Mouse (Mus musculus): ENCODE results near the gene Ppp3cb.

- TF ChIP-seq CTCF (conservative IDR thresholded peaks at IDR 0.05; ENCODE audit: low read length) (no peak), NANOG (IDR thresholded peaks at IDR 0.05; ENCODE audit: borderline replicate concordance, low read length) (no peak), POU5F1 (IDR thresholded peaks at IDR 0.05; ENCODE audit: borderline replicate concordance, low read length) (no peak)
These were observed 65.2 kb downstream of the Ppp3cb start for GRCm38 (mm10) chr14:20481211-20481610.
